Mouse (Mus musculus) liver, adult 2 months (tissue): ENCODE data around the gene Mypn.

Experiments
- CTCF ChIP-seq: fragments of 200-500 bp; IDR thresholded peaks from 2 replicates; pipeline ENCODE4 v1.5.1; 2011; ENCODE audit warnings: low read depth, low read length, control low read depth
- POLR2A ChIP-seq: fragments of 200-500 bp; IDR thresholded peaks from 2 replicates; pipeline ENCODE4 v1.6.1; 2011; ENCODE audit warnings: low read length, control low read depth; ENCODE audit not compliant: insufficient read depth; ENCODE audit errors: extremely low read depth

GRCm38 (mm10) chr10:63182177-63182768 is 21.5 kb downstream of the Mypn start:
- TF ChIP-seq POLR2A (no peak), CTCF (no peak)
